Mouse (Mus musculus): ENCODE measurements around the gene Rpl15. TPM values are rescaled to one million over a fixed set of nuclear protein-coding genes. Genes with fewer than 3 reads are reported as not detected.
"Not testable (repeated sequence)": the region's sequence is repeated elsewhere in the genome, so short reads cannot be mapped to it uniquely, and the experiment has no call there.

The Rpl15 gene
- polyA plus RNA-seq, 1 experiment from 2014 or later, result 434 TPM

GRCm38 (mm10) chr14:18240132-18240531 lies 31.1 kb downstream of the Rpl15 start:
- ATAC-seq (ENCODE audit: borderline replicate concordance, extremely low read depth, low FRiP score, low TSS enrichment), result no peak
- no peaks in the 10 kb centered on the region for H3K9me3 ChIP-seq
- H3K4me2 ChIP-seq, result no peak overlapping the region
- no peak overlapping the region for H3K4me3 ChIP-seq
- 65% methylated on average over 7 of the region's 7 CpGs for WGBS
- no peaks in the 10 kb centered on the region for H3K36me3 ChIP-seq
- H3K27ac ChIP-seq, result no peak overlapping the region
- no peaks in the 10 kb centered on the region for H3K4me1 ChIP-seq
- no peak overlapping the region for H3K9ac ChIP-seq
- H3K27me3 ChIP-seq, result no peaks in the 10 kb centered on the region

GRCm38 (mm10) chr14:18238750-18239731 lies 32.1 kb downstream of the Rpl15 start, which contains the start of gene Nr1d2:
TSS of gene Nr1d2 (minus strand) at chr14:18239127.
- Histone ChIP-seq H3K9me3 (no peaks in the 10 kb centered on the region), H3K27ac (peak within 1 kb of the TSS; percentile 85), H3K4me3 (peak within 1 kb of the TSS; percentile 83), H3K36me3 (no peaks in the 10 kb centered on the region), H3K4me2 (peak within 1 kb of the TSS; percentile 91), H3K4me1 (no peaks in the 10 kb centered on the region), H3K27me3 (no peaks in the 10 kb centered on the region), H3K9ac (peak within 1 kb of the TSS; percentile 66)
- peak; percentile 94 for ATAC-seq (ENCODE audit: borderline replicate concordance, extremely low read depth, low FRiP score, low TSS enrichment)
- WGBS, result under 1% methylated on average over 54 of the region's 66 CpGs

GRCm38 (mm10) chr14:18238131-18238749 lies 33.0 kb downstream of the Rpl15 start:
- no peaks in the 10 kb centered on the region for H3K36me3 ChIP-seq
- H3K4me3 ChIP-seq, result peak overlapping the region; percentile 83
- peak overlapping the region; percentile 85 for H3K27ac ChIP-seq
- peak; percentile 92 for ATAC-seq (ENCODE audit: borderline replicate concordance, extremely low read depth, low FRiP score, low TSS enrichment)
- H3K9me3 ChIP-seq, result no peaks in the 10 kb centered on the region
- 1% methylated on average over 67 of the region's 71 CpGs for WGBS
- H3K4me2 ChIP-seq, result peak overlapping the region; percentile 91
- H3K4me1 ChIP-seq, result no peaks in the 10 kb centered on the region
- peak overlapping the region; percentile 66 for H3K9ac ChIP-seq
- H3K27me3 ChIP-seq, result no peaks in the 10 kb centered on the region

GRCm38 (mm10) chr14:18237381-18237780 lies 33.8 kb downstream of the Rpl15 start:
- 63% methylated on average over 4 of the region's 4 CpGs for WGBS
- Histone ChIP-seq H3K9me3 (no peaks in the 10 kb centered on the region), H3K4me3 (peak overlapping the region; percentile 83), H3K4me1 (no peaks in the 10 kb centered on the region), H3K27me3 (no peaks in the 10 kb centered on the region), H3K9ac (no peak overlapping the region), H3K36me3 (no peaks in the 10 kb centered on the region), H3K4me2 (peak overlapping the region; percentile 91), H3K27ac (no peak overlapping the region)
- ATAC-seq (ENCODE audit: borderline replicate concordance, extremely low read depth, low FRiP score, low TSS enrichment), result no peak

GRCm38 (mm10) chr14:18236496-18237235 lies 34.5 kb downstream of the Rpl15 start:
- not testable (repeated sequence) for H3K9me3 ChIP-seq; H3K27me3 ChIP-seq; ATAC-seq (ENCODE audit: borderline replicate concordance, extremely low read depth, low FRiP score, low TSS enrichment); H3K27ac ChIP-seq; H3K4me2 ChIP-seq; H3K36me3 ChIP-seq; H3K4me3 ChIP-seq; H3K4me1 ChIP-seq; H3K9ac ChIP-seq
- 71% methylated on average over 2 of the region's 2 CpGs for WGBS

GRCm38 (mm10) chr14:18233981-18234960 lies 36.9 kb downstream of the Rpl15 start:
- H3K9ac ChIP-seq, result no peak overlapping the region
- no peak overlapping the region for H3K27ac ChIP-seq

GRCm38 (mm10) chr14:18233076-18233475 lies 38.1 kb downstream of the Rpl15 start:
- Histone ChIP-seq H3K9me3 (no peaks in the 10 kb centered on the region), H3K27ac (no peak overlapping the region), H3K4me3 (no peak overlapping the region), H3K36me3 (no peaks in the 10 kb centered on the region), H3K27me3 (no peaks in the 10 kb centered on the region), H3K4me2 (no peak overlapping the region), H3K4me1 (no peaks in the 10 kb centered on the region), H3K9ac (no peak overlapping the region)
- WGBS, result 70% methylated on average over 2 of the region's 2 CpGs
- ATAC-seq (ENCODE audit: borderline replicate concordance, extremely low read depth, low FRiP score, low TSS enrichment), result no peak

More at GRCm38 (mm10) chr14:18233981-18234960, 36.9 kb downstream of the Rpl15 start:
- H3K9me3 ChIP-seq, result no peaks in the 10 kb centered on the region
- no peak overlapping the region for H3K4me3 ChIP-seq
- H3K4me2 ChIP-seq, result no peak overlapping the region
- H3K36me3 ChIP-seq, result no peaks in the 10 kb centered on the region
- no peaks in the 10 kb centered on the region for H3K4me1 ChIP-seq
- no peak for ATAC-seq (ENCODE audit: borderline replicate concordance, extremely low read depth, low FRiP score, low TSS enrichment)
- 42% methylated on average over 5 of the region's 5 CpGs for WGBS
- no peaks in the 10 kb centered on the region for H3K27me3 ChIP-seq

GRCm38 (mm10) chr14:18231866-18232265 lies 39.3 kb downstream of the Rpl15 start:
- not testable (repeated sequence) for H3K27ac ChIP-seq; H3K4me1 ChIP-seq; H3K9ac ChIP-seq; H3K9me3 ChIP-seq; H3K4me3 ChIP-seq; ATAC-seq (ENCODE audit: borderline replicate concordance, extremely low read depth, low FRiP score, low TSS enrichment); H3K4me2 ChIP-seq; H3K27me3 ChIP-seq; H3K36me3 ChIP-seq
- 95% methylated on average over 8 of the region's 8 CpGs for WGBS

GRCm38 (mm10) chr14:18229751-18230150 lies 41.4 kb downstream of the Rpl15 start:
- H3K4me1 ChIP-seq; ATAC-seq (ENCODE audit: borderline replicate concordance, extremely low read depth, low FRiP score, low TSS enrichment): not testable (repeated sequence)
- WGBS, result 93% methylated on average over 10 of the region's 10 CpGs

GRCm38 (mm10) chr14:18226181-18226580 lies 45.0 kb downstream of the Rpl15 start:
- H3K36me3 ChIP-seq; H3K27ac ChIP-seq; H3K9ac ChIP-seq; H3K4me1 ChIP-seq; H3K27me3 ChIP-seq; H3K4me3 ChIP-seq; H3K4me2 ChIP-seq; H3K9me3 ChIP-seq; ATAC-seq (ENCODE audit: borderline replicate concordance, extremely low read depth, low FRiP score, low TSS enrichment): not testable (repeated sequence)
- WGBS, result 72% methylated on average over 11 of the region's 11 CpGs

More at GRCm38 (mm10) chr14:18229751-18230150, 41.4 kb downstream of the Rpl15 start:
- not testable (repeated sequence) for H3K4me3 ChIP-seq, H3K4me2 ChIP-seq, H3K36me3 ChIP-seq, H3K27me3 ChIP-seq, H3K9me3 ChIP-seq, H3K9ac ChIP-seq, H3K27ac ChIP-seq

- not testable (repeated sequence) for H3K4me3 ChIP-seq; H3K9ac ChIP-seq; H3K4me1 ChIP-seq; H3K9me3 ChIP-seq; H3K27me3 ChIP-seq; H3K4me2 ChIP-seq; ATAC-seq (ENCODE audit: borderline replicate concordance, extremely low read depth, low FRiP score, low TSS enrichment); H3K36me3 ChIP-seq; H3K27ac ChIP-seq
- 92% methylated on average over 11 of the region's 11 CpGs for WGBS
Measured at GRCm38 (mm10) chr14:18225431-18225830, 45.8 kb downstream of the Rpl15 start.

Data from lung, embryonic 15.5 days (tissue).